Mouse (Mus musculus): ENCODE results near the gene Cntrl. TPM values are rescaled to one million over a fixed set of nuclear protein-coding genes. Genes with fewer than 3 reads are reported as not detected.

Gene Cntrl
- polyA plus RNA-seq, 1 experiment from 2014 or later, result 10.5 TPM

DNA sequence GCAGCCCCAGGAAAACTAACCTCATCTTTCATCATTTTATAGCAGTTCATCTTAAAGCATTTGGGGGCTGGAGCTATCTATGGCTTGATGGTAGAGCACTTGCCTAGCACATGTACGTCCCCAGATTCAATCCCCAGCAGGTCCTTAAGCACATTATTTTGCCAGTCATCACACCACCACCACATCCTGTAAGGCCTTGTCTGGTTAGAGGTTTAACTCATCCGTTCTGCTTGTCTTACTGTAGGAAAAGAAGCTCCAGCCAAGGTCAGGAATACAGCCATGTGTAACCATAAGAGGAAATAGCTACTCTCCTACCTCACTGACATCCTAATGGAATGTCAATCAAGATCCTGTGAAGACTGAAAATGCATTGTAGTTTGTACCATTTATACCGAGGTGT, 68.9 kb downstream of the Cntrl start:
- no peak for DNase-seq

DNA sequence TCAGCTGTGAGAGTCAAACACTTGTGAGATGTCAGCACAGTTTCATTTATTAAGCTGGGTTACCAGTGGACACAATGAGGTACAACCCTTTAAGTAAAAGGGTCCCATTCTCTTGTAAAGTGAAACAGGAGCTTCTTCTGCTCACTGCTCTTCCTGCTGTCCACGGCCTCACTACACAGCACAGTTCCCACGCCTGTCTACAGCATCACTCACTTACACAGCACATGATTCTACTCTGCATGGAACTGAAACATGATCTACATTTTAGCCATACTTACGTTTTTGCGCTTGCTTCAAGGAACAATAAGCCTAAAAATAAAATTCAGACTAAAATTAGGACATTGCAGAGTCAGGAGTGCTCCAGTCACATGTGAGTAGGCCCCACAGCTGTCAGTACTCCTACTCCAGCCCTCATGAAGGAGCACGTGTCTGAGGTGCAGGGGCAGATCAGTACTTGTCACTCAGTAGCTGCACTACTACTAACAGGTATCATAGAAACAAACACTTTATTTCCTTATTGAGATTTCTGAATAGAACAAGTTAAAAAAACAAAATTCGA, 73.9 kb downstream of the Cntrl start:
- H3K27ac ChIP-seq (ENCODE audit: low read depth), result no peak overlapping the region
- DNase-seq (no peak), ATAC-seq (no peak)
- no peak overlapping the region for H3K4me2 ChIP-seq (ENCODE audit: low read depth, low read length)
- H3K27me3 ChIP-seq (ENCODE audit: insufficient read depth, low read length), result no peaks in the 10 kb centered on the region
- H3K36me3 ChIP-seq (replicated peaks; ENCODE audit: insufficient read depth, low read length), result peaks cover 64% of the 10 kb centered on the region
- TF ChIP-seq CTCF (IDR thresholded peaks at IDR 0.05; ENCODE audit: low read depth) (no peak), EP300 (IDR thresholded peaks at IDR 0.05; ENCODE audit: low read depth) (no peak)
- no peaks in the 10 kb centered on the region for H3K4me1 ChIP-seq (ENCODE audit: insufficient read depth)
- H3K9me3 ChIP-seq (ENCODE audit: low read length), result no peaks in the 10 kb centered on the region
- H3K4me3 ChIP-seq (ENCODE audit: low read depth, low read length), result no peak overlapping the region
- WGBS (ENCODE audit: insufficient replicate concordance), result 86% methylated on average over 6 of the region's 6 CpGs
- H3K9ac ChIP-seq (replicated peaks), result no peak overlapping the region

More for the DNA sequence above, 68.9 kb downstream of the Cntrl start:
- Histone ChIP-seq H3K9me3 (ENCODE audit: low read length) (no peaks in the 10 kb centered on the region), H3K27ac (ENCODE audit: low read depth) (no peak overlapping the region), H3K9ac (replicated peaks) (no peak overlapping the region), H3K4me2 (ENCODE audit: low read depth, low read length) (no peak overlapping the region), H3K36me3 (replicated peaks; ENCODE audit: insufficient read depth, low read length) (peaks cover 72% of the 10 kb centered on the region), H3K4me1 (ENCODE audit: insufficient read depth) (peaks cover 3% of the 10 kb centered on the region; the same call in 1 of the 2 replicates), H3K4me3 (ENCODE audit: low read depth, low read length) (no peak overlapping the region), H3K27me3 (ENCODE audit: insufficient read depth, low read length) (no peaks in the 10 kb centered on the region)
- ATAC-seq, result no peak
- WGBS (ENCODE audit: insufficient replicate concordance), result 68% methylated on average over 3 of the region's 3 CpGs
- TF ChIP-seq CTCF (IDR thresholded peaks at IDR 0.05; ENCODE audit: low read depth), result no peak
- TF ChIP-seq EP300 (IDR thresholded peaks at IDR 0.05; ENCODE audit: low read depth), result no peak

- Histone ChIP-seq H3K4me2 (ENCODE audit: low read depth, low read length) (no peak overlapping the region), H3K4me3 (ENCODE audit: low read depth, low read length) (no peak overlapping the region), H3K27ac (ENCODE audit: low read depth) (no peak overlapping the region), H3K4me1 (ENCODE audit: insufficient read depth) (peaks cover under 1% of the 10 kb centered on the region; the same call in 1 of the 2 replicates), H3K27me3 (ENCODE audit: insufficient read depth, low read length) (no peaks in the 10 kb centered on the region), H3K9ac (replicated peaks) (no peak overlapping the region), H3K9me3 (ENCODE audit: low read length) (no peaks in the 10 kb centered on the region), H3K36me3 (replicated peaks; ENCODE audit: insufficient read depth, low read length) (peaks cover 56% of the 10 kb centered on the region)
- no peak for DNase-seq
- WGBS (ENCODE audit: insufficient replicate concordance), result 69% methylated on average over 5 of the region's 5 CpGs
- TF ChIP-seq CTCF (IDR thresholded peaks at IDR 0.05; ENCODE audit: low read depth) (no peak), EP300 (IDR thresholded peaks at IDR 0.05; ENCODE audit: low read depth) (no peak)
- no peak for ATAC-seq
These were observed 79.6 kb downstream of the Cntrl start for GRCm38 (mm10) chr2:35188929-35189328.

- DNase-seq (no peak), ATAC-seq (no peak)
- Histone ChIP-seq H3K9me3 (ENCODE audit: low read length) (no peaks in the 10 kb centered on the region), H3K4me1 (ENCODE audit: insufficient read depth) (peaks cover 12% of the 10 kb centered on the region), H3K9ac (replicated peaks) (no peak overlapping the region), H3K27me3 (ENCODE audit: insufficient read depth, low read length) (no peaks in the 10 kb centered on the region), H3K4me2 (ENCODE audit: low read depth, low read length) (no peak overlapping the region), H3K4me3 (ENCODE audit: low read depth, low read length) (no peak overlapping the region), H3K36me3 (replicated peaks; ENCODE audit: insufficient read depth, low read length) (peaks cover 36% of the 10 kb centered on the region), H3K27ac (ENCODE audit: low read depth) (peak overlapping the region; percentile 49; the same call in 1 of the 2 replicates)
- whole genome bisulfite sequencing (ENCODE audit: insufficient replicate concordance), result 64% methylated on average over 1 of the region's 1 CpGs
- TF ChIP-seq CTCF (IDR thresholded peaks at IDR 0.05; ENCODE audit: low read depth), result no peak
- no peak for TF ChIP-seq EP300 (IDR thresholded peaks at IDR 0.05; ENCODE audit: low read depth)
These were observed 84.7 kb downstream of the Cntrl start for GRCm38 (mm10) chr2:35193976-35194375.

- TF ChIP-seq CTCF (IDR thresholded peaks at IDR 0.05; ENCODE audit: low read depth), result no peak
- TF ChIP-seq EP300 (IDR thresholded peaks at IDR 0.05; ENCODE audit: low read depth), result peak; percentile 8; the same call in 1 of the 2 replicates
- DNase-seq (no peak), ATAC-seq (peak; percentile 56)
- H3K4me1 ChIP-seq (ENCODE audit: insufficient read depth), result peaks cover 15% of the 10 kb centered on the region
- H3K4me3 ChIP-seq (ENCODE audit: low read depth, low read length), result peak overlapping the region; percentile 24
- no peak overlapping the region; the same call in 1 of the 2 replicates for H3K9ac ChIP-seq (replicated peaks)
- H3K36me3 ChIP-seq (replicated peaks; ENCODE audit: insufficient read depth, low read length), result peaks cover 20% of the 10 kb centered on the region
- H3K4me2 ChIP-seq (ENCODE audit: low read depth, low read length), result peak overlapping the region; percentile 50
- no peaks in the 10 kb centered on the region for H3K9me3 ChIP-seq (ENCODE audit: low read length)
- no peaks in the 10 kb centered on the region for H3K27me3 ChIP-seq (ENCODE audit: insufficient read depth, low read length)
- peak overlapping the region; percentile 80 for H3K27ac ChIP-seq (ENCODE audit: low read depth)
- WGBS (ENCODE audit: insufficient replicate concordance), result 18% methylated on average over 6 of the region's 6 CpGs
These were observed 86.6 kb downstream of the Cntrl start for GRCm38 (mm10) chr2:35195626-35196544.

DNA sequence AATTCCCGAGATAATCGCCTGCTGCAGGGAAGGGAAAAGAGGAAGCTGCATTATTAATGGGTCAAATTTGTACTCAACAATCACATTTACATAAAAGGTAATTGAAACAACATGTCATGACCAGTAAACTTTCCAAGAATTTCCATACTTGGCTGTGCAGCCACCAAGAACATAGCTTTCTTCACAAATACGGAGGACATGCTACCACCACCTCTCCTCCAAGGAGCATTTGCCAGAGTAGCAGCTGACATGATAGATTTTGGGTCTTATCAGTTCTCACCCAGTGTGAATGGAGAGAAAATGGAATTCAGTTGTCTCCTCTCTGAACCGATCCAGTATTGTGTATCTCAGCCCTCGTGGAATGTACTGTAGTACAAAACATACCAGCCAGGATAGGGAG, 90.2 kb downstream of the Cntrl start:
- peaks cover 11% of the 10 kb centered on the region; the same call in 1 of the 2 replicates for H3K36me3 ChIP-seq (replicated peaks; ENCODE audit: insufficient read depth, low read length)
- H3K4me2 ChIP-seq (ENCODE audit: low read depth, low read length), result peak overlapping the region; percentile 85
- peaks cover 11% of the 10 kb centered on the region for H3K4me1 ChIP-seq (ENCODE audit: insufficient read depth)
- 3% methylated on average over 5 of the region's 5 CpGs for WGBS (ENCODE audit: insufficient replicate concordance)
- peak overlapping the region; percentile 95 for H3K9ac ChIP-seq (replicated peaks)
- DNase-seq (no peak), ATAC-seq (no peak)
- TF ChIP-seq CTCF (IDR thresholded peaks at IDR 0.05; ENCODE audit: low read depth) (no peak), EP300 (IDR thresholded peaks at IDR 0.05; ENCODE audit: low read depth) (no peak)
- H3K9me3 ChIP-seq (ENCODE audit: low read length), result no peaks in the 10 kb centered on the region
- H3K27ac ChIP-seq (ENCODE audit: low read depth), result peak overlapping the region; percentile 97
- no peaks in the 10 kb centered on the region for H3K27me3 ChIP-seq (ENCODE audit: insufficient read depth, low read length)
- H3K4me3 ChIP-seq (ENCODE audit: low read depth, low read length), result peak overlapping the region; percentile 84
